Mouse (Mus musculus): Measurements from ENCODE around the gene Msi2. TPM values are rescaled to one million over a fixed set of nuclear protein-coding genes. Genes with fewer than 3 reads are reported as not detected.

Msi2 gene
- total RNA-seq, 2 experiments from 2014 or later, result 200 to 212 TPM

DNA sequence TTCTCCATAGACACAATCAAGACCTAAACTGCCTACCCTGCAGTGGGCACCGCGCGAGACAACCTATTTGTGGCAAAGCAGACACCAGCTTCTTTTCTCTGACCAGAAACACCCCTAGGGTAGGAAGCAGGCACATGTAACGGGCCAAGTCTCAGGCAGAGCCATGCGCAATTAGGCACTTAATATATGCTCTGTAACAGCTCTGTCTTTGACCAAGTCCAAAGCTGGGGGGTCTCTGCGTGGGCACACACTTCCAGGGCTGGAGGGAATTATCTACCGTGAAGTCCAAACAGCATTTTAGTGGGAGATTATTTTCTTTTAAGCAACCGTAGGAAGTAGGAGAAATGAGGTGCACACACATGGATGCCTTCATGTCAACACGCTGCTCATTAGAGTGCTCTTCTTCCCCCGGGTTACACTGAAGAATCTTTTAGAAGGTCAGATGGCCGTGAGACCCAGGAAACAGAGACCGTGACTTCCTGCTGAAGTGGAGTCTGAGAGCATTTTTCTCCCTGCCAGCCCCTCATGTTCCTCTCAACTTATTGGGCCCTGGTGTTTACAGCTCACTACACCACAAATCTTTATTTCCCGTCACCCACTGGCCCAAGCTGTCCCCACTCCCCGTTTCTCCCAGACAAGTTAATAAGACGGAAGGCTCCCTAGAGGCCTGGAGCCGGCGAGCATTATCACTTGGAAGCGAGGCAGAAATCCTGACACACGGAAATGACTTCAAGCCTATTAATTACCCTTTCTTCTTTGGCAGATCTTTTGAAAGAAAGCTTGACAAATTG, 258.2 kb downstream of the Msi2 start:
- no peak for DNase-seq (ENCODE audit: low spot score in 2 of 2)

DNA sequence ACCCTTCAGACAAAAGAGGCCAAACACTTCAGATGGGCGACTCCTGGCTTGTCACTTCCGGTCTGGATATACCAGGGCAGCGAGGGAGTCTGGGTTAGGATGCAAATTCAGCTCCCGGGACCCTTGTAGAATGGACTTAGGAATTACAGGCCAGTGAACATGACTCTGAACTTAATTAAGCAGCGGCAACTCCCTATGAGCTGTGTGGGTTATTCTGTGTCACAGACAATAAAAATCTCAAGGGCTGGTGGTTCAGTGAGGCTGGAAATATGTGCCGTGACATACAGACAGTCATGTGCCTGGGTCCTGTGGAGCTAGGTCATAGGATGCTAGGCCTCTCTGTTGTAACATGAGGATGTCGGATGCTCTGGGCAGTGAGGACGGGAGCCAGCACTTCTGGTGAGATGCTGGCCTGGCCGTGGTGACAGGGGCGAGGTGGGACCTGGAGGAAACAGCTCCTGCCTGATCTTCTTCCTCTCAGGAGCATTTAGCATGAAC, 261.0 kb downstream of the Msi2 start:
- no peak for DNase-seq (ENCODE audit: low spot score in 2 of 2)

DNA sequence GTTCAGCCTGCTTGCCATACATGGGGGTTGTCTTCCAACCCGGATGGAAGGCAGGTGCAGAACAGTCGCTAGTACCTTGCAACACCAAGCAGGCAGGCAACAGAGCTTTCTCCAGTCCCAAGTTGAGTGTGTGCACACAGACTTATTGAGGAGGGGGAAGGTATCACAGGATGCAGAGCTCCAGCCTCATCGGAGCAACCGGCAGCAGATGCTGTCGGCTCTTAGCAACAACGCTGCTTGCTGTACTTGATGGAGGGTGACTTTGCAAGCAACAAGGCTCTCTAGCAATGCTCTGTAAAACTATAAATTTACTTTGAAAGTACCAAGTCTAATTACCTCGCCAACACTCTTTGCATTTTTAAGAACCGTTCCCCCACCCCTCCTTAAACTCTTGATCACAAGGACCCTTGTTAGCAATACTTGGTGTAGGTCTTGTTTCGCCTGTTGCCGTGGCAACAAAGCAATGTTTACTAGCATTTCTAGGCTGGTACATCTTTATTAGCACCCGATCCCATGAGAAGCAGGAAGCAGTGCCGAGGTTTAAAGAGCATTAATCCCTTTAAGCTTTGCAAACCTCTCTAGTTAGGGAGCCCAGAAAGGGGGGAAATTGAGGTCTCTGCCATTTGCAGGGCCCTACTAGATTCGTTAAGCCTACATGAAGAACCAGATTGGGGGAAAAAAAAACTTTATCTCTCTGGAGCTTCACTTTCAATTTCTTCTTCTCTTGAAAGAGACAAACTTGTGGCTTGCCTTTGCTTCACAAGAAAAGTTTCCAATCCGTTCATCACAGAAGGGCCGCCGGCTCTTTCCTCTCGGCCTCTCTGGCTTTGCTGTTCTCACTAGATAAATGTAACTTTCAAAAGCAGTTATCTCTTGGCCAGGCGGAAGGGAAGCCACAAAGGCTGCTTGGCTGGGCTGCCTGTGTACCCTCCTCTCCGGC, 263.2 kb downstream of the Msi2 start:
- no peak for DNase-seq (ENCODE audit: low spot score in 2 of 2)

DNA sequence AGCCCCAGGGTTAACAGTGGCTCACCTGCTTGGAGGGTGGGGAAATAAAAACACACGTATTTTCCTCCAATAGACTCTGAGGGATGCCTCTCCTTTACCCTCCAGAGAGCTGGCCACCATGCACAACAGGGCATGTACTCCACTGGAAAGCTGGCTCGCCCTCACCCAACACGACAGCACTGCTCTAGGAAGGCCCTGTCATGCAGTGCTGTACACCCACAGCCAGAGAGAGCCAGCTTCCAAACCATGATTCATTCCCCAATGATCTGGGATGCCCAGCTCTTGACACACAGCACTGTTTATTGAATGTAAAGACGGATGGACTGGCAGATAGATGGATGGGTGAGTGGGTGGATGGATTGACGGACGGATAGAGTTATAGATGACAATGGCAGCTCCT, 269.1 kb downstream of the Msi2 start:
- DNase-seq (ENCODE audit: low spot score in 2 of 2), result no peak

DNA sequence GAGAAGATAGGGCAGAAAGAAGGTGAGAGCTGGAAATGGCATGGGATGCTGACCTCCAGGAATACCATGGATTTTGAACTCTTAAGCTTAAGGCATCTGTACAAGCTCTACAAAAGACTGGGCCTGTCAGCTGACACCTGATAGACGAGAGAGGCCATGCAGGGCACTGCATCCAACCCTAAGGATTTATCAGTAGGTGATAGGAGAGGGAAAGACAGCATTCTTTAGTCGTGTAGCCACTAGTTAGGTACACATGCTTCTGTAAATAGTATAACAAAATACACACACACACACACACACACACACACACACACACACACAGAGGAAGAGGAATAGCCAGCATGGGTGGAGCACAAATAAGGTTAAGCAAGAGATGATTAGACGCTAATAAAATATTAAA, 269.7 kb downstream of the Msi2 start:
- DNase-seq (ENCODE audit: low spot score in 2 of 2), result no peak

DNA sequence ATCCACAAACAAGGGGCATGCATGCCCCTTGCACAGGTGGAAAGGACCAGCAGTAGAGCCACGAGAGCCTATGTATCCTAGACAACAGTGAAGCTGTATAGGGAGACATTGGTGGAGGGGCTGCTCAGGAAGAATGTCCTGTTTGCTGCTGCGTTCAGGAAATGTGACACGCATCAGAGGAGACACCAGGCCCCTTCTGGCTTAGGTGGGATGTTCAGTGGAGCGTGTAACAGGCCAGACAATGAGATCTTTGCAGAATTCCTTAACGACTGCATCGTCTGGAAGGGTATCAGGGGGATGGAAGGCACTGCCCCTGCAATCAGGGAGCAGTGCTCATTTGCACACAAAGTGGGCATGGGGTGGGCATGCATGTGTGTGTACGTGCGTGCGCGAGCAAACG, 271.0 kb downstream of the Msi2 start:
- no peak for DNase-seq (ENCODE audit: low spot score in 2 of 2)

DNA sequence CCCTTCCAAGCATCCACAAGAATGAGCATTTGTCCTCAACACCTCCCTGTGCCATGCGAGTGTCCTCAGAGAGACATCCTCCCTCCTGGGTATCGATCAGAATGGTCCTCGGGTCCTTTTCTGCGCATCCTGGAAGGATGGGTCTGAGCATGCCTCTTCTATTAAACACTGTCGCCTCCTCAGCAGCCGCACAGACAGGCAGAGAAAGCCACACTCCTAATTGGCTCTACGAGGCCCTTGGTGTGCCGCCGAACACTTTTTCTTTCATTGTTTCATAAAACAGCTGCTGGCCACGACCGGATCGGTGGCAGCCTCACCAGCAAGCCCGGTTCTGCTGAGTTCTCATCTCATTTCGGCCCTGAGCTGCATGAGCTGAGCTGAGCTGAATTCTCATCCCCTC, 274.4 kb downstream of the Msi2 start:
- DNase-seq (ENCODE audit: low spot score in 2 of 2), result no peak

DNA sequence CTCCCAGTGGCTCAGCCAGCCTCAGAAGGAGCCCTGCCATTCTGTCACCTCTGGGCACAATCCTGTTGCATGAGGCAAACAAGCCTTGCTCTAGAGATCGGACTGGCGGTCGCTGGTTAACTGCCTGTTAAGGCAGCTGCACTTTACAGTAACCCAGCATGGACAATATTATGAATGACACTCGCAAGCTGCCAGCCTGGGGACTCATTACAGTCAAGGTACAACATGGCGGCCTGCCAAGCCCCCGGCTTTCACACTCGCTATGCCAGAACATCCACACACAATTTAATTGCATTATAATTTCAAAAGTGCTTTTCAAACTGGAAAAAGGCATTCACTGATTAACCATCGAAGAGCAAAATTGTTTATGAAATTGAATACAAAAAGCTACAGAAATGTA, 275.0 kb downstream of the Msi2 start:
- DNase-seq (ENCODE audit: low spot score in 2 of 2), result no peak

DNA sequence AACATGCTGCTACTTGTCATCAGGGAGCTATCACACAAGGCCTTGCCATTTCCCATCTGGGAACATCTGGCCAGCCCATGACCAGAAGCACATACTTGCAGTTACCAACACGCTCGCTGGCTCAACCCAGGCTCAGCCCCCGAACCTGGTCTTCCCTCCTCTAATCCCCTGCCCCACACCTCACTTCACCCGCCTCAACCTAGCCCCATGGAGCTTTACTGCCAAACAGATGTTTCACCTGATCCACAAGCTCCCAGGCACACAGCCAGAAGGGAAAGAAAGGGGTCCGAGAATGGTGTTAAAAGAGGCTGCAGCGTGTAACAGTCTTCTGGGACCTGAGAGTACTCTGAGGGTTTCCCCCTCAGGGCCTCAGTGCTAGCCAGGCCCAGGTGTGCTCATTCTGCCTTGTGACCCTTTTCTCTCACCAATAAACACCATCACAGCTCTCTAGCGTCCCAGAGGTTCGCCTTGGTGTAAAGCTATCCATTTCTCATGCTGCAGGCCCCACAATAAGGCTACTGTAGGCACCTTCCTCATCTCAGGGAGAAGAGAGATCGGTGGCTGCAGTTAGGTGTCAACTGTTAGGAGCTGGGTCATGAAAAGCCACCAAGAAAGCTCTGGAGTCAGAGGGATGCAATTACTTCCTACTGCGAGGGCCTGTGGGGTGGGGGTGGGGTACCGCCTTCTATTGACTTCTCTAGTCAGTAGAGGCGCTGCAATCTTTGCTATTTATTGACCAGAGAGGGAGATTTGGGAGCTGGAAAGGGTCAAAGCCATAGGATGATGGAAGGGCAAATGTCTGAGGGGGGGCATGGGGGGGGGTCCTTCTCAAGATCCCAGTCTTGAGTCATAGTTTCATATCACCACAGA, 276.2 kb downstream of the Msi2 start:
- DNase-seq (ENCODE audit: low spot score in 2 of 2), result no peak

DNA sequence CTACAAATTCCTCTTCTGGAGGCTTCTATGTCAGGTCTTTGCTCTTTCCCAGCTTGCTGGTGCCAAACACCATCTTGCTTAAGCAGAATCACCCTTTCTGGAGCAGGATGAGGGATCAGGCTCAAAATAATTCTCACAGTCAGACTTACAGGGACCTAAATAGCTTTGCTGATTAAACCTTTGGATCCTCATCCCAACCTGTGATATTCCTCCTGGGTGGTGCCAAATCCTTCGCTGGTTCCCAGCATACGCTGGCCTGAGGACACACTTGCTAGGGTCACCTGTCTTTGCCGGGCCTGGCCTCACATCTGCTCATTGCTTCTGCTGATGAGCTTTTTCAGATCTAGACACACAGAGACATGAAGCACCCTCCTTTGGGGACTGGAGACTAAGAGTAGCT, 279.7 kb downstream of the Msi2 start:
- DNase-seq (ENCODE audit: low spot score in 2 of 2), result no peak

DNA sequence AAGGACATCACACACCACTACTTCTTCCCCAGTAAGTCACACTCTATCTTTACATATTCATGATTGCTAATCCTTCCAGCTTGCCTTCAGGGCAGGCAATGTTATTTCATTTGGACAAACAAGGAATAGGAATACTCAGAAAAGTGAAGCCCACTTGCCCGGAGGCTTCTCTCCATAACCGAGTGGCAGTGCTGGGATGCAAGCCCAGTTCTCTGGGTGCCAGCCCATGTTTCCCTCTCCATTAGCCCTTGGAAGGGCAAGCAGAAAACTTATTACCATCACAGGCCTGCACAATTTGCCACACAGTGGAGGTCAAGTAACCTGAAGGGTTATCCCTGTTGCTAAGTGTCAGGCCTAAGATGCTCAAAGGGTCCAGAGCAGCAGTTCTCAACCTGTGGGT, 281.7 kb downstream of the Msi2 start:
- DNase-seq (ENCODE audit: low spot score in 2 of 2), result no peak

DNA sequence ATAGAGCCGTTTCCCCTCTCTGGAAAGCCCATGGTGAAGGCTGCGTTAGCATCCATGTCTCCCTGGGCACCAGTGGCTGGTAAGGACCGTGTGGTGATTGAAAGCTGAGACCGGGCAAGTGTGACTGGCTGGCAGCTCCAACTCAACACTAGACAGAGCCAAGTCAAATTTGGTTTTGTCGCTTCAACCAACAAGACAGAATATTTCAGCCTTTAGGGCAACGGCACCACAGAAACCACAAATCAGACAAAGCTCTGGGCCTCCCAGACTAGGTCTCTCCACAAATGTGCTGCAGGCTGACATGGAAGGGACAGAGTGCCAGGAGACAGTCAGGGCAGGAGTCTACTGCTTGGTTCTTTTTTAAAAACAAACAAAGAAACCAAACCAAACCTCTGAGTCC, 282.8 kb downstream of the Msi2 start:
- DNase-seq (ENCODE audit: low spot score in 2 of 2), result no peak

DNA sequence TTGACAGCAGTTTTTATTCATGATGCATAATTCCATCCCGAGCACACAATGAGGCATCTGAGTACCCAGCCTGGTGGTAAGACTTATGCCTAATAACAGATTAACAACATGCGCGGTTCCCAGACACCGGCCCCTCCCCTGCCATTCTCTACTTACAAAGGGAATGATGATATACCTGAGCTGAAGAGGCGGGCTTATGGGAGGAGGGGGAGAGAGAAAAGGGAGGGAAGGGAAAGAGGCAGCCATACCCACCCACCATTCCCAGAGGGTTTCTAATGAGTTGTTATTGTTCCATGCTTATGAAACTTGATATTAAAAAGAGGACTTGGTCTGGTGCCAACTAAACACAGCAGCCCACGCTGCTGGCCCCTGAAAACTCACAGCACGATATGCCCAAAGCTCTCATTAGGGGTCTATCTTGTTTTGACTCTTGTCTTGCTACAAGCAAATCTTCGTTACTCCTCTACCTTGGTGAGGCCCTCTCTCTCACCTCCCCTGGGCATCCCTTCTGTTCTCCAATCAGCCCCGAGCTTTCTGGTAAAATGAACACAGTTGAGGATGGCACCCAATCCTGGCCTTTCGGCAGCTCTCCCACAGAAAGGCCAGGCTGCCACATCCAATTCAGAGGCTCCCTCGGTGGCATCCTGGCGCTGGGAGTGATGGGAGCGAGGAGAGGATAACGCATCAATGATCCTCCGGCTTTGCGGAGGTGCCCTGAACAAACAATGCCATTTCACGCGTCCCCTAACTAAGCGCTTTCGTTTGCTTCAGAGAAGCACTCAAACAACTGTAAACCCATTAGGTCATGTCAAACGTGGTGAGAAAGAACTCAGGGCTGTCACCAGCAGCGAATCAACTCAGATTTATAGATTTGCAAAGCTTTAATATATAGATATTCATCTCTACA, 286.7 kb downstream of the Msi2 start:
- DNase-seq (ENCODE audit: low spot score in 2 of 2), result no peak

DNA sequence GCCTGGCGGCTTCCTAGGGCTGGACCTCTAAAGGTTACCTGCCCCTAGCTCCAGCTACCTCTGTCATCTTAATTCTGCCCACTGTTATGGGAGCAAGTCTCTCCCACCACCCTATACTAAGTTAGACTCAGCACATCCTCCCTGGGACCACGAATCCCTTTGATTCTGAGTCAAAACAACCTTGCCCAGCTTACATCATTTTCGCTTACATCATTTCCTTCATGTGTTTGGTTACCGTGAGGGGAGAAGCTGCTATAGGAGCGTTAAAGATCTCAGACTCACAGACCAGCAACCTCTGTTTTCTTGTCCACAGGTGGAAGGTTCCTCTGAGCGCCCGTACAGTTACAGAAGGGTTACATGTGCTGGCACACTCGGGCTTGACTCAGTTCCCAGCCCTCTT, 288.0 kb downstream of the Msi2 start:
- no peak for DNase-seq (ENCODE audit: low spot score in 2 of 2)

DNA sequence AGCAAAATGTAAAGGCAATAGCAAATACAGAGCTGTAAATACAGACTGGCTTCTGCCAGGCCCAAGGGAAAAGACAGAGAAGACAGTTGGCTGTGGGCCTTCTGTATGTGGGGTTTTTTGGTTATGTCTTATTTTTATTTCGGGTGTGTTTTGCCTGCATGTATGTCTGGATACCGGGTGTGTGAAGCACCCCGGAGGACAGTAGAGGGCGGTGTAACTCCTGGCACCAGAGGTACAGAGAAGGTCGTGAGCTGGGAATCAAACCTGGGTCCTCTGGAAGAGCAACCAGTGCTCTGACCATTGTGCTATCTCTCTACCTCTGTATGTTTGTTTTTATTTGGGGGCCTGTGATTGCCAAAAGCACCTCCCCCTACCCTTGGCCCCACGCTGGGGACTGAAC, 288.6 kb downstream of the Msi2 start:
- DNase-seq (ENCODE audit: low spot score in 2 of 2), result no peak

DNA sequence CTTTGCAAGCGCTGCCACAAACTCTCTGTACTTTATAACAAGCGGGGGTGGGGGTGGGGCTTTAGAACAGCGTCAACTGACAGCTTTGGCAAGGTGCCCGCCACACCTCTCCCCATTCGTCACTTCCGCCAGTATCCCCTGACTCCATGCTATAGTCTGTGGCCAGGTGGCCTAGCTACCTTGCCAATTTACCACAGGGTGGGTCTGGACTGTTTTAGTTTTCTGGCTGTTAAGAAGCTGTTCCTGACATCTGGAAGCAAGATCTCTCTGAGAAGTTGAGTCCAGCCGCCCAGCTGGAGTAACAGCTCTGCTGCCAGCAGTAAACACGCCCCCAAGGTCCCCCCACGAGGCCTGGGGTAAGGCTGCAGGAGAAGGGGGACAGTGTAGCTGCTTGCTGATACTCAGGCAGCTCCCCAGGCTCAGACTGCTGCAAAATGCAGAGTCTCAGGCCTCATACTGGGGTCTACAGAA, 292.6 kb downstream of the Msi2 start:
- DNase-seq (ENCODE audit: low spot score in 2 of 2), result no peak

DNA sequence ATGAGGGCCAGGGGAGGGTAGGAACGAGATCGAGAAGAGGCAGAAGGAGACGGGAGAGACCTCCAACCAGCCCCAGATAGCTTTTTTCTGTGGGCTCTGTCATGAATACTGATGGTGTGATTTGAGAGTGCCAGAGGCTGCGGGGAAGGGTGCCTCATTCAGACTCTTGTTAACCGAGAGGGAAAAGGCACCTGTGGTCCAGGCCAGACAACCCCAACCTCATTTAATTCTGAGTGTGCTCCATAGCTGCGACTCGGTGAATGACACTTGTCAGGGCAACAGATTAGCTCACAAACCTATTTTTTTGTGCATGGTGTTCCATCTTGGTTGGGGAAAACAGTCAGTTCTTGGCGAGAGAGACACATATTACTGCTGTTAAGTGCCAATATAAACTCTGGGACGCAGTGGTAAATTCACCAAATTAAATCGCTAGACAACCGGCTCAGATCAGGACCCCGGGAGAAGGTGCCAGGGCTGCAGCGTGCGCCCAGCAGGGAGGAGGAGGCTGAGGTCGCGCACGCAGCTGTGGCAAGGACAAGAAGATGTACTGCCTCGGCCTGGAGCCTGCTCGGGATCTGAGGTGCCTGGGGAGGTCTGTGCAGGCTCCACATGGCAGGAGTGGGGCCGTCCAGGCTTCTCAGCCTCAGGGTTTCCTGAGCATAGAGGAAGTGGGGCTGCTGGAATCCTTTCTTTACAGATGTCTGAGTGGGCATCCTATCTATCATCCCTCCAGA, 294.1 kb downstream of the Msi2 start:
- no peak for DNase-seq (ENCODE audit: low spot score in 2 of 2)

DNA sequence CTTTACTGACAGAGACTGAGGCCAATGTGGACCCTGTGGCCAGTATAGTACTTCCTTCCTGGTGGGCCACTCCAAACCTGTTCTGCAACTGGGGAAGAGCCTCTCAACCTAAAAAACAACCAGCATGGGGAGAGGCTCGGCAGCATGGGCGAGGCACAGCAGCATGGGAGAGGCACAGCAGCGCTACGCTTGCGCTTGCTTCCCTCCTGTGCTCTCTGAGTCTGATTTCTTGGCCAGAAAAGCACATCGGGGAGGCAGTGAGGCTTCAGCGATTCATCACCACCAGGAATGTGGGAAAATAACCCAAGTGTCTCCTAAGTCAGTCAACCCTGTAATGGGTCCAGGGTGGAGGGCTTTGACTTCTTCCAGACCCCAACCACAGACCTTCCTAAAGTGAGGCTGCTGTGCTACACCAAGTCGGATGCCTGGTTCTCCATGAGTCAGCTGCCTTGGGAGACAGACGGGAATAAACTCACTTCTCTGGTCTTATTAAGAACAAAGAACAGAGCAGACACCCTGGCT, 297.2 kb downstream of the Msi2 start:
- no peak for DNase-seq (ENCODE audit: low spot score in 2 of 2)
